Mouse (Mus musculus) intestine, embryonic 16.5 days (tissue): ENCODE results near the gene Ylpm1. TPM values are rescaled to one million over a fixed set of nuclear protein-coding genes. Genes with fewer than 3 reads are reported as not detected.

ENCODE experiments used
- ATAC-seq: fragments of 200-750 bp; cut with Nextera tagmentation; 2 replicates; pipeline ENCODE4 v1.8.0; 2017; ENCODE audit warnings: moderate TSS enrichment, moderate library complexity
- H3K27ac ChIP-seq: fragments of 300-500 bp; sonication (generic); 2 replicates; pipeline ENCODE4 v1.5.1; 2014; ENCODE audit warnings: mild to moderate bottlenecking, low read length
- H3K27me3 ChIP-seq: fragments of 300-500 bp; sonication (generic); replicated peaks from 2 replicates; pipeline ENCODE4 v1.6.1; 2014; ENCODE audit warnings: low read length, control low read depth, mixed read lengths; ENCODE audit not compliant: control insufficient read depth, insufficient read depth
- H3K36me3 ChIP-seq: fragments of 300-500 bp; sonication (generic); 2 replicates; pipeline ENCODE4 v1.6.1; 2014; ENCODE audit warnings: low read length, control low read depth; ENCODE audit not compliant: control insufficient read depth, insufficient read depth
- H3K4me1 ChIP-seq: fragments of 300-500 bp; sonication (generic); 2 replicates; pipeline ENCODE4 v1.6.1; 2014; ENCODE audit warnings: low read length, control low read depth, mixed read lengths; ENCODE audit not compliant: control insufficient read depth, insufficient read depth
- H3K4me2 ChIP-seq: fragments of 300-500 bp; sonication (generic); 2 replicates; pipeline ENCODE4 v1.6.1; 2014; ENCODE audit warnings: low read depth, low read length, control low read depth
- H3K4me3 ChIP-seq: fragments of 300-500 bp; sonication (generic); 2 replicates; pipeline ENCODE4 v1.5.1; 2014; ENCODE audit warnings: mild to moderate bottlenecking, low read length
- H3K9ac ChIP-seq: fragments of 300-500 bp; sonication (generic); 2 replicates; pipeline ENCODE4 v1.6.1; 2014; ENCODE audit warnings: low read depth, low read length
- H3K9me3 ChIP-seq: fragments of 300-500 bp; sonication (generic); 2 replicates; pipeline ENCODE4 v1.6.1; 2016; ENCODE audit warnings: low read length, control low read depth; ENCODE audit not compliant: control insufficient read depth
- WGBS: fragments of 180-500 bp; shearing (Covaris S2); extraction: QIAGEN DNeasy Blood & Tissue Kit; methylation state at CpG from one replicate; pipeline ENCODE4 v1.1.7; 2014; 5-methylcytosine and 5-hydroxymethylcytosine counted together
- polyA plus RNA-seq: library from polyadenylated mRNA; unstranded; fragments of >200 nt; fragmentation: Nextera tagmentation; extraction: Ambion mirVana; gene quantifications from 2 replicates; pipeline ENCODE4 v1.2.1, GENCODE M21; 2015

The Ylpm1 gene
- polyA plus RNA-seq, 1 experiment from 2014 or later: 18.5 TPM

GRCm38 (mm10) chr12:85006206-85006605 is 10.1 kb downstream of the Ylpm1 start:
- no peak for ATAC-seq
- Histone ChIP-seq H3K27me3 (no peaks in the 10 kb centered on the region), H3K4me2 (no peak overlapping the region), H3K36me3 (no peaks in the 10 kb centered on the region), H3K9me3 (no peaks in the 10 kb centered on the region), H3K9ac (no peak overlapping the region), H3K4me3 (no peak overlapping the region), H3K4me1 (no peaks in the 10 kb centered on the region), H3K27ac (no peak overlapping the region)
- WGBS: 86% methylated on average over 1 of the region's 1 CpGs

DNA sequence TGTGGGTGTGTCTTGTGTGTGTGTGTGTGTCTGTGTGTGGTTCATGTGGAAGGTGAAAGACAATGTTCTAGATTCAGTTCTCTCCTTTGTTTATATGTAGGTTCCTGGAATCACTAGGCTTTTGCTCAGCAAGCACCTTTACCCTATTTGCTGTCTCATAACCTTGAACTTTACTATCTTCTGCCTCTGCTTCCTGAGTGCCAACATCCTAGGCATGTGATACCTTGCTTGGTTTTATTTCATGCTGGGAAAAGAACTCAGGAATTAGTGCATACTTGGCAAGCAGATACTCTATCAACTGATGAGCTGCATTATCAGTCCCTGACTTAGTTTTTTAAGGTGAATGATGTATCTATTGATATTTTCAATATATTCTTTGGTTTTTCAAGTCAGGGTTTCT is 10.9 kb downstream of the Ylpm1 start:
- H3K9ac ChIP-seq: no peak overlapping the region
- no peak overlapping the region for H3K27ac ChIP-seq
- H3K4me2 ChIP-seq: no peak overlapping the region
- no peaks in the 10 kb centered on the region for H3K36me3 ChIP-seq
- no peak for ATAC-seq
- no peaks in the 10 kb centered on the region for H3K27me3 ChIP-seq
- H3K4me1 ChIP-seq: no peaks in the 10 kb centered on the region
- no peaks in the 10 kb centered on the region for H3K9me3 ChIP-seq
- H3K4me3 ChIP-seq: no peak overlapping the region

DNA sequence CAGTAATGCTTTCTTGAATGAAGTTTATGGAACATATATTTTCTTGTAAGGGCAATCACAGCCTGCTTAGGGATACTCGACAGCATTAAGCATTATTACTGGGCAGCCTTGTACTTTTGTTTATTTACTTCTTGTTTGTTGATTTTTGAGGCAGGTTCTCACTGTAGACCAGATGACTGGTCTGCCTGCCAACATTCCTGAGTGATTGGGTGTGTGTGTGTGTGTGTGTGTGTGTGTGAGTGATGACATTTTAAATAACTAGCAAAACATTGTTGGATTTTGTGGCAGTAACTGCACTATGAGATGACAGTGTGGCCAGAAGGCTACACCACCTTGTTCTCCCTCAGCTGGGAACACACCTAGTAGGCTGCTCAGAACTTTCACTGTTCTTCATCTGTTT is 13.7 kb downstream of the Ylpm1 start:
- no peak overlapping the region for H3K9ac ChIP-seq
- no peak overlapping the region for H3K4me2 ChIP-seq
- no peaks in the 10 kb centered on the region for H3K9me3 ChIP-seq
- H3K4me1 ChIP-seq: no peaks in the 10 kb centered on the region
- peaks cover 2% of the 10 kb centered on the region; the same call in 1 of the 2 replicates for H3K36me3 ChIP-seq
- no peak overlapping the region for H3K27ac ChIP-seq
- H3K4me3 ChIP-seq: no peak overlapping the region
- WGBS: 65% methylated on average over 1 of the region's 1 CpGs
- H3K27me3 ChIP-seq: no peaks in the 10 kb centered on the region
- no peak for ATAC-seq

DNA sequence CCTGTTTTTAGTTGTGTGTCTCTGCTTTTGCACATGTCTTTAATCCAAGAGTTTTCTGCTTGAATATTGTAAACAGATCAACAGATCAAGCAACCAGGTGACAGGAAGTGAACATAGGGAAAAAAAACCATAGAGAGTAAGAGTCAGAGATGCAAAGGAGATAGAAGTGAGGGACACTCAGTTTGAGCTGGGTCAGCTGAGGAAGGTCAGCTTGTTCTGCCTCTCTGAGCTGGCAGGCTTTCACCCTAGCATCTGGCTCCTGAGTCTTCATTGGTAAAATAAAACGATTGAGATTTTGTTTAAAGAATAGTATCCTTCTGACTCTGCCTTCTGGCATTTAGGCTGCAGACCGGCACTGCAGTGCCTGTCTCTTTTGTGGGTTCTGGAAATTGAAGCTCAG is 14.4 kb downstream of the Ylpm1 start:
- H3K4me3 ChIP-seq: no peak overlapping the region

DNA sequence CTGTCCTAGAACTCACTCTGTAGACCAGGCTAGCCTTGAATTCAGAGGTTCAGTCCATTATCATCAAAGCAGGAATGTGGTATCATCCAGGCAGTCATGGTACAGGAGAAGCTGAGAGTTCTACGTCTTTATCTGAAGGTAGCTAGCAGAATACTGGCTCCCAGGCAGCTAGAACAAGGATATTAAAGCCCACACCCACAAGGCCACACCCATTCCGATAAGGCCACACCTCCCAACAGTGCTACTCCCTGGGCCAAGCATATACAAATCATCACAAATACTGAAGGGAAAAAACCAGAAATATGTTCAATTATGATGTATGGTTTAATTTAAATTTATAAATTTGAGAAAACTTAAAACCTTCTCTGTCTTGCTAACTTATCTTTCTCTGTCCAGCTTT is 16.1 kb downstream of the Ylpm1 start:
- no peaks in the 10 kb centered on the region for H3K27me3 ChIP-seq

More for the DNA sequence above, 14.4 kb downstream of the Ylpm1 start:
- Histone ChIP-seq H3K27ac (no peak overlapping the region), H3K9me3 (no peaks in the 10 kb centered on the region), H3K4me2 (no peak overlapping the region), H3K27me3 (no peaks in the 10 kb centered on the region), H3K4me1 (no peaks in the 10 kb centered on the region), H3K9ac (no peak overlapping the region), H3K36me3 (peaks cover 8% of the 10 kb centered on the region; the same call in 1 of the 2 replicates)
- no peak for ATAC-seq
- WGBS: 87% methylated on average over 2 of the region's 2 CpGs

GRCm38 (mm10) chr12:85022071-85022470 is 25.9 kb downstream of the Ylpm1 start:
- Histone ChIP-seq H3K4me1 (no peaks in the 10 kb centered on the region), H3K9me3 (no peaks in the 10 kb centered on the region), H3K36me3 (peaks cover 3% of the 10 kb centered on the region; the same call in 1 of the 2 replicates), H3K4me2 (no peak overlapping the region), H3K27ac (no peak overlapping the region), H3K27me3 (no peaks in the 10 kb centered on the region), H3K4me3 (no peak overlapping the region), H3K9ac (no peak overlapping the region)
- 97% methylated on average over 1 of the region's 1 CpGs for WGBS
- ATAC-seq: no peak

More for the DNA sequence above, 16.1 kb downstream of the Ylpm1 start:
- no peak overlapping the region for H3K27ac ChIP-seq
- H3K4me3 ChIP-seq: no peak overlapping the region
- no peak for ATAC-seq
- H3K4me2 ChIP-seq: no peak overlapping the region
- H3K9ac ChIP-seq: no peak overlapping the region
- H3K4me1 ChIP-seq: no peaks in the 10 kb centered on the region
- H3K9me3 ChIP-seq: no peaks in the 10 kb centered on the region
- peaks cover 8% of the 10 kb centered on the region; the same call in 1 of the 2 replicates for H3K36me3 ChIP-seq
- WGBS: 89% methylated on average over 2 of the region's 2 CpGs

- H3K36me3 ChIP-seq: peaks cover 17% of the 10 kb centered on the region
- no peak for ATAC-seq
- H3K27ac ChIP-seq: no peak overlapping the region
- H3K4me2 ChIP-seq: no peak overlapping the region
- 0 out of 2 replicates have a peak, but pooled peaks cover 3% of the 10 kb centered on the region for H3K9me3 ChIP-seq
- WGBS: 97% methylated on average over 2 of the region's 2 CpGs
- H3K9ac ChIP-seq: no peak overlapping the region
- no peak overlapping the region for H3K4me3 ChIP-seq
- H3K4me1 ChIP-seq: no peaks in the 10 kb centered on the region
- H3K27me3 ChIP-seq: no peaks in the 10 kb centered on the region
Observed at GRCm38 (mm10) chr12:85032710-85033109, 36.6 kb downstream of the Ylpm1 start.

GRCm38 (mm10) chr12:85051218-85051617 is 55.1 kb downstream of the Ylpm1 start:
- Histone ChIP-seq H3K36me3 (peaks cover 11% of the 10 kb centered on the region; the same call in 1 of the 2 replicates), H3K27ac (no peak overlapping the region), H3K9ac (no peak overlapping the region), H3K9me3 (no peaks in the 10 kb centered on the region), H3K4me2 (no peak overlapping the region), H3K27me3 (no peaks in the 10 kb centered on the region), H3K4me3 (no peak overlapping the region), H3K4me1 (peaks cover 4% of the 10 kb centered on the region; the same call in 1 of the 2 replicates)
- 41% methylated on average over 6 of the region's 6 CpGs for WGBS
- no peak for ATAC-seq

DNA sequence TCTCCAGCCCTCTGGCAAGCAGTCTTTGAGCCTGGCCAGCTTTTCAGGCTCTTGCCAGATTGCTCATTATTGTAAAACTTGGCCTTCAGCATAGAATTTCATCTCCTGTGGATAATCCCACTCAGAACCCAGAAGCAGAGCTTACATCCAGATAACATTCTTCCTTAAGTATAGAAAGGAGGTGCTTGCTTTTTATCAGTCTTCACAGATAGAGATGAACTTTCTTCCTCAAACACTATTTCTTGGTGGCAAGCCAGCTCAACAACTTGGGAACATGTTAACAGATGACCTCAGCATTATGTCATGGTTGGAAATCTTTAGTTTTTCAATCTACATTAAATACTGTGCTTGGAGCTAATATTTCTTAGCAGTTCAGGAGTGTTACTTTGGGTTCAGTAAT is 74.9 kb downstream of the Ylpm1 start:
- Histone ChIP-seq H3K36me3 (peaks cover 6% of the 10 kb centered on the region; the same call in 1 of the 2 replicates), H3K27ac (no peak overlapping the region), H3K9me3 (no peaks in the 10 kb centered on the region), H3K9ac (no peak overlapping the region), H3K4me1 (no peaks in the 10 kb centered on the region), H3K4me2 (no peak overlapping the region), H3K27me3 (no peaks in the 10 kb centered on the region), H3K4me3 (no peak overlapping the region)
- ATAC-seq: no peak

- Histone ChIP-seq H3K4me3 (no peak overlapping the region), H3K9ac (no peak overlapping the region), H3K27me3 (no peaks in the 10 kb centered on the region), H3K36me3 (no peaks in the 10 kb centered on the region), H3K9me3 (no peaks in the 10 kb centered on the region), H3K4me1 (no peaks in the 10 kb centered on the region), H3K4me2 (no peak overlapping the region), H3K27ac (no peak overlapping the region)
- no peak for ATAC-seq
- 90% methylated on average over 3 of the region's 3 CpGs for WGBS
Observed at GRCm38 (mm10) chr12:85077100-85077499, 81.0 kb downstream of the Ylpm1 start.
